Mouse (Mus musculus): ENCODE results near the gene Ampd1.
A peak's percentile ranks its signal among the peaks of the same experiment; 100 is the strongest.

Gene Ampd1

GRCm38 (mm10) chr3:103102454-103103390 is 28.9 kb downstream of the Ampd1 start, which contains the start of gene Dennd2c:
Gene Dennd2c, plus strand, starts transcription at chr3:103102604.
- peak; percentile 89 to 94 for DNase-seq

GRCm38 (mm10) chr3:103107565-103108240 is 33.9 kb downstream of the Ampd1 start:
- no peak for DNase-seq

GRCm38 (mm10) chr3:103112216-103112615 is 38.4 kb downstream of the Ampd1 start:
- DNase-seq, result no peak

- DNase-seq, result no peak
Observed at GRCm38 (mm10) chr3:103123636-103124035, 49.8 kb downstream of the Ampd1 start.

- no peak for DNase-seq
Observed at GRCm38 (mm10) chr3:103126138-103126537, 52.3 kb downstream of the Ampd1 start.

- DNase-seq, result no peak
Observed at GRCm38 (mm10) chr3:103127177-103127576, 53.4 kb downstream of the Ampd1 start.

- no peak for DNase-seq
Observed at GRCm38 (mm10) chr3:103127721-103128120, 53.9 kb downstream of the Ampd1 start.

GRCm38 (mm10) chr3:103128251-103128650 is 54.4 kb downstream of the Ampd1 start:
- DNase-seq, result no peak

- DNase-seq, result no peak
Observed at GRCm38 (mm10) chr3:103129367-103130159, 55.7 kb downstream of the Ampd1 start.

- peak; percentile 21 to 29 for DNase-seq
Observed at GRCm38 (mm10) chr3:103130236-103130751, 56.5 kb downstream of the Ampd1 start.

GRCm38 (mm10) chr3:103133098-103133497 is 59.3 kb downstream of the Ampd1 start:
- no peak for DNase-seq

GRCm38 (mm10) chr3:103136414-103137077 is 62.7 kb downstream of the Ampd1 start:
- DNase-seq, result no peak

GRCm38 (mm10) chr3:103139047-103139446 is 65.2 kb downstream of the Ampd1 start:
- DNase-seq, result peak; percentile 13 to 14

GRCm38 (mm10) chr3:103140095-103140838 is 66.5 kb downstream of the Ampd1 start:
- DNase-seq, result peak in 1 of 2 experiments; percentile 26

GRCm38 (mm10) chr3:103141287-103141686 is 67.5 kb downstream of the Ampd1 start:
- DNase-seq, result no peak

- DNase-seq, result no peak
Observed at GRCm38 (mm10) chr3:103142366-103142765, 68.6 kb downstream of the Ampd1 start.

GRCm38 (mm10) chr3:103145336-103145735 is 71.5 kb downstream of the Ampd1 start:
- no peak for DNase-seq

GRCm38 (mm10) chr3:103145791-103146190 is 72.0 kb downstream of the Ampd1 start:
- DNase-seq, result no peak

- DNase-seq, result no peak
Observed at GRCm38 (mm10) chr3:103146330-103147166, 72.7 kb downstream of the Ampd1 start.

GRCm38 (mm10) chr3:103147775-103148174 is 74.0 kb downstream of the Ampd1 start:
- DNase-seq, result no peak
